Mouse (Mus musculus) inflammation-experienced regulatory T-cells, adult 16 weeks (primary cell): ENCODE results near the gene Tfeb. TPM values are rescaled to one million over a fixed set of nuclear protein-coding genes. Genes with fewer than 3 reads are reported as not detected.

Experiments used
- polyA plus RNA-seq: library from polyadenylated mRNA; unstranded; fragments of 100-300 nt; shearing (Covaris generic); gene quantifications from one replicate; pipeline ENCODE4 v1.2.1, GENCODE M21; 2017

Tfeb gene
- 19.8 TPM for polyA plus RNA-seq

DNA sequence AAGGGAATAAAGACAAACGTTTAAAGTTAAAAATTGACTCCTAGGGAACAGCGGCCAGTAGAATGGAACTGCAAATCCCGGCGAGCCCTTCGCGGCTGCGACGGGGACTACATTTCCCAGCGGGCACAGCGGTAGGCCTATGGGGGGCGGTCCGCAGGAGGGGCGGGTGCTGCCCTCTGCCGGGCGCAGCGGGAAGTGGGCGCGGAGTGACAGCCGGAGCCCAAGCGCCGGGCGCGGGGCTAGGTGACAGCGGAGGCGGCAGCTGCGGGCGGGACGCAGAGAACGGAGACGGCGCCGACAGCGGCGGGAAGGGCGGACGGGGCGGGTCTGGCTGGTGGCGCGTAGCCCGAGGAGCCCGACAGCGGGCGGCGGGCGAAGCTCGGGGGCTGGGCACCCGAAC lies at the start of gene Tfeb:
TSS of gene Tfeb (plus strand) at position 175 of the 400 bp plus-strand sequence.

DNA sequence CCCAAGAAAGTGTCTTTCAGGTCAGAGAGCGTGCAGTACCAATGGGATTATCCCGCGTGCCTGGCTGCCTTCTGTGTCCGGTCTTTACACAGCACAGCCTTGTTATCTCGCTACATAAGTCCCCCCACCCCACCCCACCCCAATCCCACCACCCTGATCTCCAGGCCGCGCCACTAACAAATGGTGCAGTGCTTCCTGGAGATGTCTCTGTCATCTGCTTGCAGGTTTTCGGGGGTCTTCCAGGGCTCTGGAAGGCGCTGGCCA lies 48.6 kb upstream of the Tfeb start, which contains the start of gene Tomm6:
TSS of gene Tomm6 (minus strand) at position 43 of the 264 bp plus-strand sequence.

DNA sequence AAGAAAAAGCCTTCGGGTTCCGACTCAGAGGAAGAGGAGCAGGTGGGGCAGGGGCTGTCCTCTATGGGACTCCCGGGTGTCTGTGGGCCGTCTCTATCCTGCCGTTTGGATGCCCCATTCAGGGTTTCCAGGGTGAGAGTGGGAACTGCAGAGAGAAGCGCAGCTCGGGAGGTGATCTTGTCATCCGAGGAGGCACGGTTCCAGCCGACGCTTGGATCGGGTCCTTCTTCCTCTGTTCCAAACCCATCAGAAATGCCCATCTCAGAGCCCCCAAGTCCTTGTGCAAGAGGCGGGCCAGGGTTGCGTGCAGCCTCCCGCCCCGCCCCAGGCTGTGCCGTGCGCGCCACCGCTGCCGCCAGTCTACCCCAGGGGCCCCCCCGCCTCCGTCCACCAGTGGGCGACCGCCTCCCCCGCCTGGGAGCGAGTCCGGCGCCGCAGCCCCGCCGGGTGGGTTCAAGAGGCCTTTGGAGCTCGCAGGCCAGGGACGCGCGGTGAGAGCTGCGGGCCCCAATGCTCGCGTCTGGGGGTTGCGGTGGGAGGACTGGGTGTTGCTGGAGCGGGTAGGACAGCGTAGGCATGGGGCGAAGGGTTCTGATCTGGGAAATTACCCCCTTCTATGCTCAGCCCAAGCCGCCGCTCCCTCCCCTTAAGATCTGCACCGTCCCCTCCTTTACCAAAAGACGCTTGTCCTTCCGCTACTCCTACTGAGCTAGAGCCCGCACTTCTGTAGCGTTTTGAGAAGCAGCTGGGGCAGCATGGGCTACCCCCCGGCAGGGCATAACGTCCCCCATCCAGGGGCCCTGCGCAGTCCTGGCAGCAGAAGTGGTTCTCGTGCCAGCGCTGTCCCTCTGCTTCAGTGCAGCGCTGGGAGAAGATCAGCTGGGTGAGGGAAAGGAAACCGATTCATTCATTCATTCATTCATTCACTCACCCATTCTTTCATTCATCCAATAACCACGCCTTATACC lies 47.9 kb upstream of the Tfeb start, which contains the start of gene Frs3:
TSS of gene Frs3 (plus strand) at position 423 of the 968 bp plus-strand sequence.

DNA sequence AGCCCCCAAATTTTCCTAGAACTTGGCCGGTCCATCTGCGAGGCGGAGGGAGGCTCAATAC lies 42.6 kb upstream of the Tfeb start, which contains the start of gene Gm21981:
TSS of gene Gm21981 (minus strand) at position 14 of the 61 bp plus-strand sequence.

DNA sequence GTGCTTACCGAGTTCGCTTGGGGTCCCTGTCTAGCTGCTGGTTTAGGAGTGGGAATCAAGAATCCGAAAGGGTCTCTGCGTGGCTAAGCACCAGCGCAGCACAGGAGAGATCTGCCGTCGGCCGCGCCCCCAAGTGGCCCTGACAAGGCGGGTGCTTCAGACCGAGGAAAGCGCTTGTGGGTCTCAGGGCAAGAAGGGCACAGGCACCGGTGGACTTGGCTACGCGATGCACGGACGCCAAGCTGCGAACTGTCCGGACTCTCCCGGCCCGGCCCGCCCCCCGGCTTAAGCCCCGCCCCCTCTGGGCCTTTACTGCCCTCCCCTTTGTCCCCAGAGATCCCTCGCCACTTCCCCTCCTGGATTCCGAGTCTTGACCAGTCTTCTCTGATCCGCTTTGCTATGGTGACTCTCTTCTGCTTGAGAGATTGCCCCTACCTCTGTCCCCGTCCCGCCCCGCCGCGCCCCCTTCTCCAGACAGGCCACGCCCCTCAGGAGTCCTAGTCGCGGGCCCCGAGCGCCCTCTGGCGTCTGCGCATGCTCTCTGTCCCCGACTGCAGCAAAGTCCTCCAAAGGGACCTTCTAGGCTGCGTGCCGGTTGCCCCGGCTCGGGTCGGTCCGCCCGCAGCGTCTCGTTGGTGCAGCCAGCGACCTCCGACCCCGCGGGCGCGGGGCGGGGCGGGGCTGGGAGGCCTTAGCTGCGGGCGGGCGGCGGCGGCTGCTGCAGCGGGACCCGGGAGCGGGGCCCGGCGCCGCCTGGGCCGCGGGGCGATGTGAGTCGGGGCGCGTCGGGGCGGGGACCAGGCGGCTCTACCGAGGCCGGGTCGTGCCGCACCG lies 42.1 kb upstream of the Tfeb start, which contains the start of gene Prickle4:
TSS of gene Prickle4 (minus strand) at position 234 of the 834 bp plus-strand sequence.

DNA sequence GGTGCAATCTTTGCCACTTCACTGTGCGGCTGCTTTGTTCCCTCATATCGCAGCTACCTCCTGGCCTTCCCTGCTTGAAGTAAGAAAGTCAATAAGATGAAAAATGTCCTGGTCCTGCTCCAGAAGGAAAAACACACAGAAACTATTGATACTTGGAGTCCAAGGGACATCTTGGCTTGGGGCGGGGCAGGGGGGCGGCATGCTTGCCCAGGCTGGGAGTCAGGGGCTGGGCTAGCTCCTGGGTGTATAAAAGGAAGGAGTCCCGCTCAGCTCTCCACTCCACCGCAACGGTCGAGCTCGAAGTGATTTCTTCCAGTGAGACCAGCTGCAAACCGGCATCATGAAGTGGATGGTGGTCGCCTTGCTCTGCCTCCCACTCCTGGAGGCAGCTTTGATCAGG lies 10.3 kb upstream of the Tfeb start, which contains the start of gene Pgc:
TSS of gene Pgc (plus strand) at position 277 of the 400 bp plus-strand sequence.

DNA sequence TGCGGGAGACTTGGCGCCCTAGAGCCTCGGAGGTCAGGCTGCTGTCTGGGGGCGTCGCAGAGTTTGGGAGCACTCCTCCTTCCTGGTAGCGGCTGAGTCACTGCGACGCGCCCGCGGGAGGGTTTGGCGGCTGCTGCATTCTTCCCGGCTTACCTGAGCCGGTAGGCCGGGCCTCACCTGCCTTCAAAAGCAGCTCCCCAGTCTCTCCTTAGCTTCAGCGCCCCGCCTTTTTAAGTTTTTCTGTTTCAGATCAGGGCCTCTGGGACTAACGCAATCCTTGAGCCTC lies 97.6 kb downstream of the Tfeb start, which contains the start of gene Mdfi:
TSS of gene Mdfi (minus strand) at position 210 of the 286 bp plus-strand sequence.

Other genes starting within 250 kb of the Tfeb start
- gene Taf8, start 234.7 kb upstream of the Tfeb start, polyA plus RNA-seq = 58.9 TPM
- gene Ccnd3, start 232.0 kb upstream of the Tfeb start, polyA plus RNA-seq = 282 TPM
- gene Bysl, start 125.5 kb upstream of the Tfeb start, polyA plus RNA-seq = 18.2 TPM
- 46.2 TPM for gene Med20, start 125.4 kb upstream of the Tfeb start, polyA plus RNA-seq
- 0.73 TPM for gene Gm20517, start 125.4 kb upstream of the Tfeb start, polyA plus RNA-seq
- gene Usp49, start 106.3 kb upstream of the Tfeb start, polyA plus RNA-seq = 0.30 TPM
- 261 TPM for gene Tomm6, start 48.6 kb upstream of the Tfeb start, polyA plus RNA-seq
- 0.94 TPM for gene Frs3, start 48.0 kb upstream of the Tfeb start, polyA plus RNA-seq
- not detected for gene Gm21981, start 42.6 kb upstream of the Tfeb start, polyA plus RNA-seq
- gene Prickle4, start 42.3 kb upstream of the Tfeb start, polyA plus RNA-seq = not detected
- not detected for gene Pgc, start 10.2 kb upstream of the Tfeb start, polyA plus RNA-seq
- gene Mdfi, start 97.7 kb downstream of the Tfeb start, polyA plus RNA-seq = not detected
- 8.2 TPM for gene Foxp4, start 187.6 kb downstream of the Tfeb start, polyA plus RNA-seq